Mouse (Mus musculus): ENCODE data around the gene Olfr61. TPM values are rescaled to one million over a fixed set of nuclear protein-coding genes. Genes with fewer than 3 reads are reported as not detected.

The Olfr61 gene
- polyA plus RNA-seq (2014; fragmentation: Illumina TruSeq; extraction: RNeasy Lipid Tissue Mini Kit (QIAGEN cat#74804); ENCODE audit: low read depth, low replicate concordance): not detected

DNA sequence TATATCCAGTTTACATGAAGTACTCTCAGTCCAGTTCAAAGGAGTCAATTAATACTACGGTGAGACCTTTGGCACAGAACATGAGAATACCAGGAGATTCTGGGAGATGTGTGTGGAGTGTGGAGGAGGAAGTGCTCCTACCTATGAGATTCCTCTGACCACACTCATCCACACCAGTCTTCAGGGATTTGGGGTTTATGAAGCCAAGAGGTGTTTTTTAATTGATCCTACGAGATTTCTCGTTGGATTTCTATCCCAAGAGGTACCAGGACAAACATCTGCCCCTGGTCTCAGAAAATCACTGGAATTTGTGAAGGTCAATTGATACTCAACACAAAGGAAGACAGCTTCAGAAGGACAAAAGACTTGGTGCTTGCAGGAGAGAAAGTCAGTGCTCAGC is at the start of gene Olfr61:
TSS of gene Olfr61 (plus strand) at position 301 of the 400 bp plus-strand sequence.

DNA sequence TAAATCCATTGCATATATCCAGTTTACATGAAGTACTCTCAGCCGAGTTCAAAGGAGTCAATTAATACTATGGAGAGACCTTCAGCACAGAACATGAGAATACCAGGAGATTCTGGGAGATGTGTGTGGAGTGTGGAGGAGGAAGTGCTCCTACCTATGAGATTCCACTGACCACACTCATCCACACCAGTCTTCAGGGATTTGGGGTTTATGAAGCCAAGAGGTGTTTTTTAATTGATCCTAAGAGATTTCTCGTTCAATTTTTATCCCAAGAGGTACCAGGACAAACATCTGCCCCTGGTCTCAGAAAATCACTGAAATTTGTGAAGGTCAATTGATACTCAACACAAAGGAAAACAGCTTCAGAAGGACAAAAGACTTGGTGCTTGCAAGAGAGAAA is 27.8 kb upstream of the Olfr61 start, which contains the start of gene Olfr46:
TSS of gene Olfr46 (plus strand) at position 301 of the 400 bp plus-strand sequence.

DNA sequence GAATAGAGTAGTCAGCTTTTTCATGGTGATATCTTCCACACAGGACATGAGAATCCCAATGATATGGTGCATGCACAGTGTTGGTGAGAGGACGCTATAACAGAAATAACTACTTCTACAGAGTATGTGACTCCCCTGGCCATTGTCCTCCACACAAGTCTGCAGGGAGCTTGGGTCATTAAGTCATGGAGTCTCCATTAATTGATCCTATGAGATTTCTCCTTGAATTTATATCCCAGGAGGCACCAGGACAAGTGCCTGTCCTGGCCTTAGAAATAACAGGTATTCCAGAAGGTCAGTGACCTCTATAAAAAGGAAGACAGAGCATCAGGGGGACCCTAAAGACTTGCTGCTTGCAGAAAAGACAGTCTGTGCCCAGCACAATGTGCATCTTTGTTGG is 17.4 kb downstream of the Olfr61 start, which contains the start of gene Olfr53:
TSS of gene Olfr53 (plus strand) at position 301 of the 400 bp plus-strand sequence.

DNA sequence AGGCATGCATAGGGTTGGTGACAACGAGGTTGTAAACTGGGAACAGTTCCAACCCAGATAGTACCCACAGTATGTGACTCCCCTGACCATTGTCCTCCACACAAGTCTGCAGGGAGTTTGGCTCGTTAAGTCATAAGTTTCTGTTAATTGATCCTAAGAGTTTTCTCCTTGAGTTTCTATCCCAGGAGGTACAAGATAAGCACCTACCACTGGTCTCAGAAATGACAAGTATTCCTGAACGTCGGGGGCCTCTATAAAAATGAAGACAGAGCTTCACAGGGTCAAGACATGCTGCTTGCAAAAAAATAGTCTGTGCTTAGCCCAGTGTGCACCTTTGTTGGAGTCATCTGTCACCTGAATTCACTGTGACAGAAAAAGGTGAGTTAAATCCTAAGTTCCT is 30.9 kb downstream of the Olfr61 start, which contains the start of gene Olfr539:
TSS of gene Olfr539 (plus strand) at position 301 of the 400 bp plus-strand sequence.

DNA sequence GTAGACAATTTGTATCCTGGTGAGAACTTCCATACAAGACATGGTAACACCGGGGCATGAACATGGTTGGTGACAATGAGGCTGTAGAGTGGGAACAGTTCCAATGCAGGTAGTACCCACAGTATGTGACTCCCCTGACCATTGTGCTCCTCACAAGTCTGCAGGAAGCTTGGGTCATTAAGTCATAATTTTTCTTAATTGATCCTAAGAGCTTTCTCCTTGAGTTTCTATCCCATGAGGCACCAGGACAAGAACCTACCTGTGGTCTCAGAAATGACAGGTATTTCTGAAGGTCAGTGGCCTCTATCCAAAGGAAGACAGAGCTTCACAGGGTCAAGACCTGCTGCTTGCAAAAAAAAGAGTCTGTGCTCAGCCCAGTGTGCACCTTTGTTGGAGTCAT is 52.9 kb downstream of the Olfr61 start, which contains the start of gene Olfr45:
TSS of gene Olfr45 (plus strand) at position 301 of the 400 bp plus-strand sequence.

Other genes starting within 250 kb of the Olfr61 start
- gene Olfr531, start 226.1 kb upstream of the Olfr61 start, polyA plus RNA-seq (2014; fragmentation: Illumina TruSeq; extraction: RNeasy Lipid Tissue Mini Kit (QIAGEN cat#74804); ENCODE audit: low read depth, low replicate concordance): not detected
- not detected for gene Olfr532, start 207.3 kb upstream of the Olfr61 start, polyA plus RNA-seq (2014; fragmentation: Illumina TruSeq; extraction: RNeasy Lipid Tissue Mini Kit (QIAGEN cat#74804); ENCODE audit: low read depth, low replicate concordance)
- gene Olfr533, start 165.6 kb upstream of the Olfr61 start, polyA plus RNA-seq (2014; fragmentation: Illumina TruSeq; extraction: RNeasy Lipid Tissue Mini Kit (QIAGEN cat#74804); ENCODE audit: low read depth, low replicate concordance): not detected
- not detected for gene Olfr535, start 144.8 kb upstream of the Olfr61 start, polyA plus RNA-seq (2014; fragmentation: Illumina TruSeq; extraction: RNeasy Lipid Tissue Mini Kit (QIAGEN cat#74804); ENCODE audit: low read depth, low replicate concordance)
- not detected for gene Olfr536, start 121.6 kb upstream of the Olfr61 start, polyA plus RNA-seq (2014; fragmentation: Illumina TruSeq; extraction: RNeasy Lipid Tissue Mini Kit (QIAGEN cat#74804); ENCODE audit: low read depth, low replicate concordance)
- not detected for gene Olfr538, start 61.1 kb upstream of the Olfr61 start, polyA plus RNA-seq (2014; fragmentation: Illumina TruSeq; extraction: RNeasy Lipid Tissue Mini Kit (QIAGEN cat#74804); ENCODE audit: low read depth, low replicate concordance)
- not detected for gene Olfr46, start 27.7 kb upstream of the Olfr61 start, polyA plus RNA-seq (2014; fragmentation: Illumina TruSeq; extraction: RNeasy Lipid Tissue Mini Kit (QIAGEN cat#74804); ENCODE audit: low read depth, low replicate concordance)
- gene Olfr53, start 17.5 kb downstream of the Olfr61 start, polyA plus RNA-seq (2014; fragmentation: Illumina TruSeq; extraction: RNeasy Lipid Tissue Mini Kit (QIAGEN cat#74804); ENCODE audit: low read depth, low replicate concordance): not detected
- not detected for gene Olfr539, start 31.0 kb downstream of the Olfr61 start, polyA plus RNA-seq (2014; fragmentation: Illumina TruSeq; extraction: RNeasy Lipid Tissue Mini Kit (QIAGEN cat#74804); ENCODE audit: low read depth, low replicate concordance)
- gene Olfr45, start 53.0 kb downstream of the Olfr61 start, polyA plus RNA-seq (2014; fragmentation: Illumina TruSeq; extraction: RNeasy Lipid Tissue Mini Kit (QIAGEN cat#74804); ENCODE audit: low read depth, low replicate concordance): not detected
- gene Olfr541, start 68.3 kb downstream of the Olfr61 start, polyA plus RNA-seq (2014; fragmentation: Illumina TruSeq; extraction: RNeasy Lipid Tissue Mini Kit (QIAGEN cat#74804); ENCODE audit: low read depth, low replicate concordance): not detected
- gene Cyp2e1, start 134.8 kb downstream of the Olfr61 start, polyA plus RNA-seq (2014; fragmentation: Illumina TruSeq; extraction: RNeasy Lipid Tissue Mini Kit (QIAGEN cat#74804); ENCODE audit: low read depth, low replicate concordance): 641 TPM
- not detected for gene Syce1, start 158.9 kb downstream of the Olfr61 start, polyA plus RNA-seq (2014; fragmentation: Illumina TruSeq; extraction: RNeasy Lipid Tissue Mini Kit (QIAGEN cat#74804); ENCODE audit: low read depth, low replicate concordance)
- gene Zfp941, start 193.2 kb downstream of the Olfr61 start, polyA plus RNA-seq (2014; fragmentation: Illumina TruSeq; extraction: RNeasy Lipid Tissue Mini Kit (QIAGEN cat#74804); ENCODE audit: low read depth, low replicate concordance): 2.6 TPM
- gene Urah, start 206.0 kb downstream of the Olfr61 start, polyA plus RNA-seq (2014; fragmentation: Illumina TruSeq; extraction: RNeasy Lipid Tissue Mini Kit (QIAGEN cat#74804); ENCODE audit: low read depth, low replicate concordance): not detected
- gene Scgb1c1, start 216.6 kb downstream of the Olfr61 start, polyA plus RNA-seq (2014; fragmentation: Illumina TruSeq; extraction: RNeasy Lipid Tissue Mini Kit (QIAGEN cat#74804); ENCODE audit: low read depth, low replicate concordance): not detected
- not detected for gene Odf3, start 218.8 kb downstream of the Olfr61 start, polyA plus RNA-seq (2014; fragmentation: Illumina TruSeq; extraction: RNeasy Lipid Tissue Mini Kit (QIAGEN cat#74804); ENCODE audit: low read depth, low replicate concordance)
- not detected for gene Gm45785, start 227.4 kb downstream of the Olfr61 start, polyA plus RNA-seq (2014; fragmentation: Illumina TruSeq; extraction: RNeasy Lipid Tissue Mini Kit (QIAGEN cat#74804); ENCODE audit: low read depth, low replicate concordance)
- 6.5 TPM for gene Ric8a, start 228.0 kb downstream of the Olfr61 start, polyA plus RNA-seq (2014; fragmentation: Illumina TruSeq; extraction: RNeasy Lipid Tissue Mini Kit (QIAGEN cat#74804); ENCODE audit: low read depth, low replicate concordance)
- 2.8 TPM for gene Bet1l, start 228.6 kb downstream of the Olfr61 start, polyA plus RNA-seq (2014; fragmentation: Illumina TruSeq; extraction: RNeasy Lipid Tissue Mini Kit (QIAGEN cat#74804); ENCODE audit: low read depth, low replicate concordance)